Mouse (Mus musculus) midbrain, postnatal 0 days (tissue): ENCODE measurements around the gene Spo11. TPM values are rescaled to one million over a fixed set of nuclear protein-coding genes. Genes with fewer than 3 reads are reported as not detected.

Source experiments
- ATAC-seq: fragments of 200-750 bp; cut with Nextera tagmentation; 2 replicates; pipeline ENCODE4 v1.8.0; 2017; ENCODE audit warnings: moderate number of reproducible peaks, mild to moderate bottlenecking, moderate TSS enrichment, moderate library complexity; ENCODE audit not compliant: low FRiP score
- DNase-seq: peaks from one replicate; pipeline ENCODE4 v3.0.0-alpha.2; 2015; ENCODE audit warnings: low spot score
- H3K27ac ChIP-seq: fragments of 300-500 bp; sonication (generic); 2 replicates; pipeline ENCODE4 v1.5.1; 2014; ENCODE audit warnings: low read depth, mild to moderate bottlenecking, low read length, mixed read lengths
- H3K27me3 ChIP-seq: fragments of 300-500 bp; sonication (generic); 2 replicates; pipeline ENCODE4 v1.6.1; 2014; ENCODE audit warnings: low read length, control low read depth, mixed read lengths; ENCODE audit not compliant: insufficient read depth
- H3K36me3 ChIP-seq: fragments of 300-500 bp; sonication (generic); 2 replicates; pipeline ENCODE4 v1.6.1; 2014; ENCODE audit warnings: low read length, control low read depth, mixed read lengths; ENCODE audit not compliant: insufficient read depth
- H3K4me1 ChIP-seq: fragments of 300-500 bp; sonication (generic); 2 replicates; pipeline ENCODE4 v1.6.1; 2014; ENCODE audit warnings: mild to moderate bottlenecking, control low read depth, antibody characterized with exemption, low read length, mixed read lengths; ENCODE audit not compliant: insufficient read depth
- H3K4me2 ChIP-seq: fragments of 300-500 bp; sonication (generic); 2 replicates; pipeline ENCODE4 v1.6.1; 2014; ENCODE audit warnings: low read depth, mild to moderate bottlenecking, low read length, mixed read lengths; ENCODE audit not compliant: poor library complexity, severe bottlenecking
- H3K4me3 ChIP-seq: fragments of 300-500 bp; sonication (generic); 2 replicates; pipeline ENCODE4 v1.5.1; 2014; ENCODE audit warnings: low read depth, mild to moderate bottlenecking, low read length, moderate library complexity
- H3K9ac ChIP-seq: fragments of 300-500 bp; sonication (generic); replicated peaks from 2 replicates; pipeline ENCODE4 v1.6.1; 2014; ENCODE audit warnings: mild to moderate bottlenecking, low read length, moderate library complexity, mixed read lengths; ENCODE audit not compliant: poor library complexity, severe bottlenecking
- H3K9me3 ChIP-seq: fragments of 300-500 bp; sonication (generic); 2 replicates; pipeline ENCODE4 v1.6.1; 2016; ENCODE audit warnings: low read length, control low read depth
- CTCF ChIP-seq: IDR thresholded peaks from 2 replicates; pipeline ENCODE4 v1.5.1; 2016; ENCODE audit warnings: antibody characterized with exemption, mild to moderate bottlenecking
- WGBS: fragments of 180-500 bp; shearing (Covaris S2); extraction: QIAGEN DNeasy Blood & Tissue Kit; methylation state at CpG from one replicate; pipeline ENCODE4 v1.1.7; 2014; 5-methylcytosine and 5-hydroxymethylcytosine counted together
- polyA plus RNA-seq: library from polyadenylated mRNA; unstranded; fragments of >200 nt; fragmentation: Nextera tagmentation; extraction: Ambion mirVana; gene quantifications from 2 replicates; pipeline ENCODE4 v1.2.1, GENCODE M21; 2015
- total RNA-seq: library from RNA; depleted of rRNA; stranded (reverse); fragments of >200 nt; gene quantifications from 2 replicates; pipeline ENCODE4 v1.2.3, GENCODE M21; 2014

The Spo11 gene
- total and polyA plus RNA-seq, 2 experiments from 2014 or later = 1.6 to 1.7 TPM

DNA sequence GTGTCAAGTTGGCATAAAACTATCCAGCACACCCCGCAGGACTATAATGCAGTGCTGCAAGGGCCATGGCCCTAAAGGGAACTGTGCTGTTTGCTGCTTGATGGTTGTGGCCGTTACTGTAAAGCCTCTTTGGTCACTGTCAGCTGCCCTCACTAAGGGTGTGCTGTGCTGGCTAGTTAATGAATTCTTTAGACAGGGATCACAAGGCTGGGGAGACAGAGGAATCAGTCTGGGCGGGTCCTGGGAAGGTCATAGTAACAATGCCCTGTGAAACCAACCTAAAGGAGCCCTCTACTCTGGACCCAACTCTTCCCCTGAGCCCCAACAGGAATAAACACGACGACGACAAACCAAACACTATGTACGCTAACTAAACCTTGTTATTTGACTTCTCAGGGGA, 21.0 kb downstream of the Spo11 start:
- no peak for DNase-seq
- 65% methylated on average over 7 of the region's 7 CpGs for WGBS
- peaks cover 8% of the 10 kb centered on the region for H3K36me3 ChIP-seq
- no peak overlapping the region for H3K4me3 ChIP-seq
- H3K9me3 ChIP-seq = no peaks in the 10 kb centered on the region
- no peak for ATAC-seq
- no peak overlapping the region for H3K4me2 ChIP-seq
- peaks cover 4% of the 10 kb centered on the region; the same call in 1 of the 2 replicates for H3K4me1 ChIP-seq
- no peak overlapping the region for H3K27ac ChIP-seq
- peaks cover 3% of the 10 kb centered on the region; the same call in 1 of the 2 replicates for H3K27me3 ChIP-seq
- no peak overlapping the region for H3K9ac ChIP-seq
- TF ChIP-seq CTCF = no peak

DNA sequence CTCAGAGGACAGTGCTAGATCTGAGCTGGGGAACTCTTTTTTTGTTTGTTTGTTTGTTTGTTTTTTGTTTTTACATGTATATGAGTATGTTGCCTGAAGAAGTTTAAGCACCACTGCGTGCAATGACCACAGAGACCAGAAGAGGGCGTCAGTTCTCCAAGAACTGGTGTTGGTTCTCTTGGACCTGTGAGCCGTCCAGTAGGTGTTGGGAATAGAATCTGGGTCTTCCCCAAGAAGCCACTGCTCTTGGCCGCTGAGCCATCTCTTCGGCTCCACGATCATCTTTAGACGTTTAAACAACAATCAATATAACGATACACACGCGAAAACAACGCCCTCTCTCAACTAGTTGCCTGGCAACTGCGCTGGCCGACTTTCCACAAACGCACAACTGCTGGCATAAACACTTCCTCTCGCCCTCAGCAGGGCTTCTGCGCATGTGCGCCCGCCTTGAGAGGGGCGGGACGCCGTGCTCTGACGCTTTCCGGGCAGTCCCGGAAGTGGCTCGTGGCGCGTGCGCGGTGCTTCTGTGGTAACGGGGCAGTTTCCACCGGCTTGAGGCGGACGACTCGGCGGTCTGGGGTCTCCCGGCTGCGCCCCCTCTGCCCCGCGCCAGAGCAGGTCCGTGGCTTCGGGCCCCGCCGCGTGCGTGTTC, 22.3 kb downstream of the Spo11 start, which contains the start of gene Rae1:
Rae1 (plus strand) TSS at position 488 of the 655 bp plus-strand sequence.
- TF ChIP-seq CTCF = peak; percentile 93
- Histone ChIP-seq H3K4me1 (peaks cover 4% of the 10 kb centered on the region; the same call in 1 of the 2 replicates), H3K36me3 (peaks cover 21% of the 10 kb centered on the region), H3K4me2 (peak within 1 kb of the TSS; percentile 78), H3K9me3 (no peaks in the 10 kb centered on the region), H3K9ac (peak within 1 kb of the TSS; percentile 99), H3K4me3 (peak within 1 kb of the TSS; percentile 96), H3K27me3 (peaks cover 3% of the 10 kb centered on the region; the same call in 1 of the 2 replicates), H3K27ac (peak within 1 kb of the TSS; percentile 95)
- DNase-seq = peak; percentile 99
- peak; percentile 96 for ATAC-seq
- under 1% methylated on average over 43 of the region's 45 CpGs for WGBS

DNA sequence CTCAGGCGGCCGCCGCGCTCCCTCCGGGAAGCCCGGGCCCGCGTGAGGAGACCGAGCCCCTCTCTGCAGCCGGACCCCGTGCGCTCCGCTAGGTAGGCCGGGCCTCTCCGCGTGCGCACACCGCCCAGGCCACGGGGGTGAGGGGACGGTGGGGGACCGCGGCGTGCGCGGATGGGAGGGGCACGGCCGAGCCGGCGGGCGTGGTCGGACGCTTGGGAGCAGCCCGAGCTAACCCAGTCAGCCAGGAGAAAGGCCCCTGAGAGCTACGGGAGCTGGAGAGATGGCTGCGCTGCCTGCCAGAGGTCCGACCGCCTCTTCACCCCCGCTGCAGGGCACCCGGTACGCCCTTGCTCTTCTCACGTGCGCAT, 22.8 kb downstream of the Spo11 start:
- Histone ChIP-seq H3K9me3 (no peaks in the 10 kb centered on the region), H3K4me1 (peaks cover 4% of the 10 kb centered on the region; the same call in 1 of the 2 replicates), H3K27me3 (peaks cover 3% of the 10 kb centered on the region; the same call in 1 of the 2 replicates), H3K4me3 (peak overlapping the region; percentile 96), H3K4me2 (peak overlapping the region; percentile 78), H3K9ac (peak overlapping the region; percentile 99), H3K36me3 (peaks cover 24% of the 10 kb centered on the region), H3K27ac (peak overlapping the region; percentile 95)
- ATAC-seq (peak; percentile 81), DNase-seq (no peak)
- TF ChIP-seq CTCF = no peak
- WGBS = under 1% methylated on average over 38 of the region's 42 CpGs

- Histone ChIP-seq H3K4me3 (peak overlapping the region; percentile 96), H3K36me3 (peaks cover 24% of the 10 kb centered on the region), H3K9me3 (no peaks in the 10 kb centered on the region), H3K4me2 (peak overlapping the region; percentile 78), H3K27ac (peak overlapping the region; percentile 95; the same call in 1 of the 2 replicates), H3K9ac (peak overlapping the region; percentile 99), H3K27me3 (peaks cover 3% of the 10 kb centered on the region; the same call in 1 of the 2 replicates), H3K4me1 (0 out of 2 replicates have a peak, but pooled peaks cover 4% of the 10 kb centered on the region)
- 19% methylated on average over 8 of the region's 8 CpGs for WGBS
- TF ChIP-seq CTCF = no peak
- ATAC-seq = no peak
- no peak for DNase-seq
Observed at GRCm38 (mm10) chr2:173000921-173001320, 23.4 kb downstream of the Spo11 start.

DNA sequence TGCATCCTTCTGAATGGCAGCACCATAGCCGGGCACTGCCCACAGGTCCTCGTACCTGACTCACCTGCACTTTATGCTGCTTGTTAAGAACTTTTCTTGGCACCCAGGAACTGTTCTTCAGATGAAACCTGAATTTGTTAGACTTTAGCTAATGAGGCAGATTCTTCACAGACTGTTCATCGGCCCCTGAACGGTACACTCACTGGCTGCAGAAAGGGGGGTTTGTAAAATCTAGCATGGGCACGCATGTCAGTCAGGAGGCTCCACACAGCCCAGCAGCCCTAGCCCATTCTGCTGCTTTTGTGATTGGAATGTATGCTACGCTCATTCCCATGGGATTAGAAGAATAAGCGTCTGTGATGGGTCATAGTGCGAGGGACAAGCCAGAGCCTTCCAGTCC, 26.2 kb downstream of the Spo11 start:
- ATAC-seq (no peak), DNase-seq (no peak)
- Histone ChIP-seq H3K27ac (no peak overlapping the region), H3K4me3 (no peak overlapping the region), H3K4me2 (no peak overlapping the region), H3K36me3 (peaks cover 49% of the 10 kb centered on the region), H3K9me3 (no peaks in the 10 kb centered on the region), H3K9ac (no peak overlapping the region), H3K4me1 (0 out of 2 replicates have a peak, but pooled peaks cover 4% of the 10 kb centered on the region), H3K27me3 (no peaks in the 10 kb centered on the region)
- TF ChIP-seq CTCF = no peak
- WGBS = 85% methylated on average over 8 of the region's 8 CpGs

- ATAC-seq = no peak
- Histone ChIP-seq H3K4me2 (no peak overlapping the region), H3K9me3 (no peaks in the 10 kb centered on the region), H3K27me3 (no peaks in the 10 kb centered on the region), H3K9ac (no peak overlapping the region), H3K4me3 (no peak overlapping the region), H3K36me3 (peaks cover 80% of the 10 kb centered on the region), H3K4me1 (no peaks in the 10 kb centered on the region), H3K27ac (no peak overlapping the region)
- 74% methylated on average over 3 of the region's 3 CpGs for WGBS
- no peak for TF ChIP-seq CTCF
- no peak for DNase-seq
Observed at GRCm38 (mm10) chr2:173010220-173010717, 32.8 kb downstream of the Spo11 start.
